Mouse (Mus musculus) neural tube, embryonic 12.5 days (tissue): ENCODE results near the gene Aak1. TPM values are rescaled to one million over a fixed set of nuclear protein-coding genes. Genes with fewer than 3 reads are reported as not detected.

Experiments used
- ATAC-seq: fragments of 200-750 bp; cut with Nextera tagmentation; 2 replicates; pipeline ENCODE4 v1.8.0; 2017; ENCODE audit warnings: low read depth, mild to moderate bottlenecking, moderate TSS enrichment, moderate library complexity; ENCODE audit not compliant: low FRiP score
- H3K27ac ChIP-seq: fragments of 300-500 bp; sonication (generic); 2 replicates; pipeline ENCODE4 v1.5.1; 2016
- H3K27me3 ChIP-seq: fragments of 300-500 bp; sonication (generic); replicated peaks from 2 replicates; pipeline ENCODE4 v1.6.1; 2016; ENCODE audit warnings: mild to moderate bottlenecking
- H3K36me3 ChIP-seq: fragments of 300-500 bp; sonication (generic); 2 replicates; pipeline ENCODE4 v1.6.1; 2016; ENCODE audit warnings: mild to moderate bottlenecking
- H3K4me1 ChIP-seq: fragments of 300-500 bp; sonication (generic); 2 replicates; pipeline ENCODE4 v1.6.1; 2016
- H3K4me2 ChIP-seq: fragments of 300-500 bp; sonication (generic); replicated peaks from 2 replicates; pipeline ENCODE4 v1.6.1; 2016; ENCODE audit warnings: mild to moderate bottlenecking
- H3K4me3 ChIP-seq: fragments of 300-500 bp; sonication (generic); 2 replicates; pipeline ENCODE4 v1.5.1; 2016
- H3K9ac ChIP-seq: fragments of 300-500 bp; sonication (generic); 2 replicates; pipeline ENCODE4 v1.6.1; 2016; ENCODE audit warnings: mild to moderate bottlenecking
- H3K9me3 ChIP-seq: fragments of 300-500 bp; sonication (generic); 2 replicates; pipeline ENCODE4 v1.6.1; 2016; ENCODE audit warnings: mild to moderate bottlenecking
- WGBS: fragments of 180-500 bp; shearing (Covaris S2); methylation state at CpG from one replicate; pipeline ENCODE4 v1.1.7; 2016; 5-methylcytosine and 5-hydroxymethylcytosine counted together
- polyA plus RNA-seq: library from polyadenylated mRNA; unstranded; fragments of >200 nt; fragmentation: Nextera tagmentation; extraction: Ambion mirVana; gene quantifications from 2 replicates; pipeline ENCODE4 v1.2.1, GENCODE M21; 2016

The Aak1 gene
- polyA plus RNA-seq: 30.3 and 34.6 TPM in 2 replicates

- WGBS: under 1% methylated on average over 60 of the region's 60 CpGs
- H3K36me3 ChIP-seq: no peaks in the 10 kb centered on the region
- peak within 1 kb of the TSS; percentile 93 for H3K27ac ChIP-seq
- H3K9ac ChIP-seq: peak within 1 kb of the TSS; percentile 87
- H3K9me3 ChIP-seq: no peaks in the 10 kb centered on the region
- ATAC-seq: peak; percentile 95
- peaks cover 30% of the 10 kb centered on the region for H3K4me1 ChIP-seq
- H3K27me3 ChIP-seq: no peaks in the 10 kb centered on the region
- H3K4me2 ChIP-seq: peak within 1 kb of the TSS; percentile 86
- peak within 1 kb of the TSS; percentile 77 for H3K4me3 ChIP-seq
These were observed at the start of gene Aak1 for GRCm38 (mm10) chr6:86848915-86849644. Aak1 (plus strand) TSS chr6:86849517.

DNA sequence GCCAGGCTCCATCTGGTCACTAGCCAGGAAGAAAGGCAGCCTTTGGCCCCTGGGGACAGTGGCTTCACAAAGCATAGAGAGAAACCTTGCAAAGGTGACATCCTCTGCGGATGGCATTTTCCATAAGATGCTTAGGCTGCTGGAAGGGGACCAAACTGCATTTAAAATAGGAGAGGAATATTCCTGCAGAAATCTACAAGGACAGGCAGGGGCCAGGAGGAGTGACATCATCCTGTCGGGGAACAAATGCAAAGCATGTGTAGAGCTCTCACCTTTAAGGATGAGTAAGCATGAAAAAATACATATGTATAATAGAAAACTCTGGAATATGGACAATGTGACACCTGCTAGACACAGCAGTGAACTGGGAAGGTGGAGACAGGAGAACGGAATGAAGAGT, 48.9 kb upstream of the Aak1 start:
- Histone ChIP-seq H3K27me3 (no peaks in the 10 kb centered on the region), H3K4me2 (no peak overlapping the region), H3K9ac (no peak overlapping the region), H3K36me3 (no peaks in the 10 kb centered on the region), H3K27ac (no peak overlapping the region), H3K9me3 (no peaks in the 10 kb centered on the region), H3K4me1 (no peaks in the 10 kb centered on the region), H3K4me3 (no peak overlapping the region)
- ATAC-seq: no peak
- WGBS: 92% methylated on average over 3 of the region's 3 CpGs

- Histone ChIP-seq H3K9me3 (no peaks in the 10 kb centered on the region), H3K4me1 (no peaks in the 10 kb centered on the region), H3K4me2 (no peak overlapping the region), H3K9ac (no peak overlapping the region), H3K27me3 (no peaks in the 10 kb centered on the region), H3K27ac (no peak overlapping the region), H3K36me3 (no peaks in the 10 kb centered on the region), H3K4me3 (no peak overlapping the region)
- no peak for ATAC-seq
- WGBS: 34% methylated on average over 11 of the region's 11 CpGs
These were observed 47.9 kb upstream of the Aak1 start for GRCm38 (mm10) chr6:86801431-86801830.

GRCm38 (mm10) chr6:86804646-86805045, 44.7 kb upstream of the Aak1 start:
- Histone ChIP-seq H3K4me2 (no peak overlapping the region), H3K36me3 (no peaks in the 10 kb centered on the region), H3K4me3 (no peak overlapping the region), H3K9me3 (no peaks in the 10 kb centered on the region), H3K27ac (no peak overlapping the region), H3K9ac (no peak overlapping the region), H3K4me1 (no peaks in the 10 kb centered on the region), H3K27me3 (no peaks in the 10 kb centered on the region)
- no peak for ATAC-seq
- 80% methylated on average over 3 of the region's 3 CpGs for WGBS

DNA sequence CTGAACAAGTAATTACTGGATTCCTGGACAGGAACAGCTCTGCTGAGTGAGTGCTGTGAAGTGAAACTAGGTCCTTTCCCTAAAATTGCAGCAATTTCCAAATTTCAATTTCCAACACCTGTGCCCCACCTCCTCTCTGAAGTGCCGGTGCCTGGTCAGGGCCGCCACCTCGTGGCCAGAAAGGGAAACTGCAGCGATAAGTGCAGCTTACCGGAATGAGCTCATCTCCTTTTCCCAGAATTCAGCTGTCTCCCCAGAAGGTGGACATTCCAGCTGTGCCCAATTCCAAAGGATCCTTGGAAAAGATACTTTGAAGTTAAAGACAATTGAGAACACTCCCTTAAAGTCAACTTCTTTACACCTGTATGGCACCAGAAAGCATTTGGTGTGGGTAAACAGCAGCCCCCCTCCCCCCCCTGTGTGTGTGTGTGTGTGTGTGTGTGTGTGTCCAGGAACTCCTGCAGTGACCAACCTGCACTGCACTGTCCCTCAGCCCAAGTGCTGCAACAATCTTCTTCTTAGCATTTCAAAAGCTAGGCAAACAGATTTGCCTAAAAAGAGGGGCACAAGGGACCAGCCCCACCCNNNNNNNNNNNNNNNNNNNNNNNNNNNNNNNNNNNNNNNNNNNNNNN, 42.7 kb upstream of the Aak1 start:
- Histone ChIP-seq H3K9me3 (no peaks in the 10 kb centered on the region), H3K4me2 (no peak overlapping the region), H3K9ac (no peak overlapping the region), H3K27me3 (no peaks in the 10 kb centered on the region), H3K27ac (no peak overlapping the region), H3K4me3 (no peak overlapping the region), H3K36me3 (no peaks in the 10 kb centered on the region), H3K4me1 (no peaks in the 10 kb centered on the region)
- ATAC-seq: no peak
- 1% methylated on average over 5 of the region's 5 CpGs for WGBS

DNA sequence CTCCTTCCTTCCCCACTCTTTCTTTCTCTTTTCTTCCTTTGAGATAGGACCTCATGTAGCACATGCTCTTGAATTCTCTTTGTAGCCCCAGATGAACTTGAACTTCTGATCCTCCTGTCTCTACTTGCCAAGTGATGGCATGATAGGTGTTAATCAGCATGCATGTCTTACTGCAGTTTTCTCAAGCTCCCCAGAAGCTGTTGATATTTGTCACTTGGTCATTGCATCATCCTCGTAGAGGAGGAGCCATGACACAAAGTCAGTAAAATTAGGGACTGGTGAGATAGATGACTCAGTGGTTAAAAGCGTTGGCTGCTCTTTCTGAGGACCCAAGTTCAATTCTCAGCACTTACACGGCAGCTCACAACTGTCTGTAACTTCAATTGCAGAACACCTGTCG, 36.4 kb upstream of the Aak1 start:
- no peaks in the 10 kb centered on the region for H3K27me3 ChIP-seq
- no peak for ATAC-seq
- 65% methylated on average over 4 of the region's 4 CpGs for WGBS
- H3K27ac ChIP-seq: no peak overlapping the region
- H3K9me3 ChIP-seq: no peaks in the 10 kb centered on the region
- H3K9ac ChIP-seq: no peak overlapping the region
- no peak overlapping the region for H3K4me3 ChIP-seq
- peaks cover 6% of the 10 kb centered on the region for H3K4me1 ChIP-seq
- no peak overlapping the region for H3K4me2 ChIP-seq
- no peaks in the 10 kb centered on the region for H3K36me3 ChIP-seq

- Histone ChIP-seq H3K27ac (no peak overlapping the region), H3K36me3 (no peaks in the 10 kb centered on the region), H3K9ac (no peak overlapping the region), H3K4me1 (peaks cover 6% of the 10 kb centered on the region), H3K4me2 (no peak overlapping the region), H3K27me3 (no peaks in the 10 kb centered on the region), H3K9me3 (no peaks in the 10 kb centered on the region), H3K4me3 (no peak overlapping the region)
- ATAC-seq: no peak
- 17% methylated on average over 3 of the region's 3 CpGs for WGBS
These were observed 36.0 kb upstream of the Aak1 start for GRCm38 (mm10) chr6:86813341-86813740.

DNA sequence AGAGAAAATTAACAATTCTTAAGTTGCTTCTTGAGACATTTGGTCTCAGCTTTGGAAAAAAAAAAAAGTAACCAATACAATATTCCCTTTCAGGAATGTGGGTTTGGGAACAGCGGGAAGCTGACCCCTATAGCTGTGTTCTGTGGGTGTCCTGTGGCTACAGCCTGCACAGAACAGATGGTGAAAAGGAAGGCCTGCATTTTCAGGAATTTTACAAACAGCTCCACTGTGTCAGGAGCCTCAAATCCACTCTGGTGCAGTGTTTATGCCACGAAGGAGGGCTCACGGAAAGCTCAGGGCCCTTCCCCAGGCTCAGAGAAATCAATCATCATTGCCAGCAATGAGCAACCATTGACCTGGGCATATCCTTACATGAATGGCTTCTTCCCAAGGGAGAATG, 34.4 kb upstream of the Aak1 start:
- Histone ChIP-seq H3K9ac (no peak overlapping the region), H3K27ac (no peak overlapping the region), H3K36me3 (no peaks in the 10 kb centered on the region), H3K4me1 (peaks cover 6% of the 10 kb centered on the region), H3K4me2 (peak overlapping the region; percentile 45; the same call in 1 of the 2 replicates), H3K4me3 (no peak overlapping the region), H3K9me3 (no peaks in the 10 kb centered on the region), H3K27me3 (no peaks in the 10 kb centered on the region)
- no peak for ATAC-seq
- WGBS: 39% methylated on average over 3 of the region's 3 CpGs

DNA sequence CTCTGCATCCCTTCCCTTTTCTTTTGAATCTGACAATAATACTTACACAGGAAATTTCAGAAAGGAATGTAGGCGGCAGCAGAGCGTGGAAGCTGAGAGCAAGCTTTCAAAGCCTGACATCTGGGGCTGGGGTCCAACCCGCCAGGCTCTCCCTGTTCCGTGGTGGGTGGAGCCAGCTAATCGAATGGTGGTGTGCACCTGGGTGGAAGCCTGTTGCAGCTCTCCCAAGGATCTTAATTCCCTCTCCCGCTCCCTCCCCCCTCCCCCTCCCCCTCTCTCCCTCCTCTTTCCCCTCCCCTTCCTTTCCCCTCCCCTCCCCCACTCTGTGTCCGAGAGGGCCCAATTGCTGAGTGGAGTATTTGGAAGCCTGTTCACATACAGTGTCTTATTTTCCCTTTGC, 33.9 kb upstream of the Aak1 start:
- H3K4me1 ChIP-seq: peaks cover 6% of the 10 kb centered on the region
- H3K36me3 ChIP-seq: no peaks in the 10 kb centered on the region
- WGBS: 4% methylated on average over 7 of the region's 7 CpGs
- peak overlapping the region; percentile 45 for H3K4me2 ChIP-seq
- no peak for ATAC-seq
- no peak overlapping the region for H3K27ac ChIP-seq
- H3K9me3 ChIP-seq: no peaks in the 10 kb centered on the region
- no peaks in the 10 kb centered on the region for H3K27me3 ChIP-seq
- H3K4me3 ChIP-seq: no peak overlapping the region
- no peak overlapping the region for H3K9ac ChIP-seq

- no peak overlapping the region for H3K9ac ChIP-seq
- WGBS: 19% methylated on average over 8 of the region's 8 CpGs
- peaks cover 6% of the 10 kb centered on the region for H3K4me1 ChIP-seq
- no peaks in the 10 kb centered on the region for H3K27me3 ChIP-seq
- no peaks in the 10 kb centered on the region for H3K9me3 ChIP-seq
- no peaks in the 10 kb centered on the region for H3K36me3 ChIP-seq
- H3K4me2 ChIP-seq: no peak overlapping the region
- H3K4me3 ChIP-seq: no peak overlapping the region
- no peak overlapping the region for H3K27ac ChIP-seq
- no peak for ATAC-seq
These were observed 32.7 kb upstream of the Aak1 start for GRCm38 (mm10) chr6:86816586-86816985.

- H3K27ac ChIP-seq: no peak overlapping the region
- no peaks in the 10 kb centered on the region for H3K9me3 ChIP-seq
- H3K4me2 ChIP-seq: no peak overlapping the region
- no peak overlapping the region for H3K9ac ChIP-seq
- ATAC-seq: no peak
- no peaks in the 10 kb centered on the region for H3K36me3 ChIP-seq
- H3K4me3 ChIP-seq: no peak overlapping the region
- peaks cover 11% of the 10 kb centered on the region for H3K4me1 ChIP-seq
- H3K27me3 ChIP-seq: peaks cover 6% of the 10 kb centered on the region
- WGBS: 73% methylated on average over 4 of the region's 4 CpGs
These were observed 30.4 kb upstream of the Aak1 start for GRCm38 (mm10) chr6:86818914-86819313.

- Histone ChIP-seq H3K4me3 (no peak overlapping the region), H3K4me2 (no peak overlapping the region), H3K27ac (no peak overlapping the region), H3K9ac (no peak overlapping the region), H3K9me3 (no peaks in the 10 kb centered on the region), H3K4me1 (peaks cover 11% of the 10 kb centered on the region), H3K36me3 (no peaks in the 10 kb centered on the region), H3K27me3 (peaks cover 6% of the 10 kb centered on the region)
- 84% methylated on average over 5 of the region's 5 CpGs for WGBS
- no peak for ATAC-seq
These were observed 29.4 kb upstream of the Aak1 start for GRCm38 (mm10) chr6:86819926-86820325.

GRCm38 (mm10) chr6:86820690-86821089, 28.6 kb upstream of the Aak1 start:
- H3K4me1 ChIP-seq: peaks cover 7% of the 10 kb centered on the region
- no peak overlapping the region for H3K4me3 ChIP-seq
- no peaks in the 10 kb centered on the region for H3K9me3 ChIP-seq
- H3K4me2 ChIP-seq: no peak overlapping the region
- WGBS: 62% methylated on average over 7 of the region's 7 CpGs
- no peak overlapping the region for H3K27ac ChIP-seq
- no peak overlapping the region for H3K9ac ChIP-seq
- no peak for ATAC-seq
- peaks cover 6% of the 10 kb centered on the region for H3K27me3 ChIP-seq
- no peaks in the 10 kb centered on the region for H3K36me3 ChIP-seq
